Mouse (Mus musculus) ES-E14 (cell line): ENCODE measurements around the gene Tanc2.

Experiments used
- CHD2 ChIP-seq: IDR thresholded peaks from 2 replicates; pipeline ENCODE4 v1.6.1; 2014; ENCODE audit warnings: mild to moderate bottlenecking, low read depth, low read length, inconsistent platforms
- MAFK ChIP-seq: IDR thresholded peaks from 2 replicates; pipeline ENCODE4 v1.6.1; 2014; ENCODE audit warnings: mild to moderate bottlenecking, low read depth, low read length, inconsistent platforms; ENCODE audit not compliant: insufficient read depth
- ZC3H11A ChIP-seq: IDR thresholded peaks from 2 replicates; pipeline ENCODE4 v1.6.1; 2012; ENCODE audit warnings: low read depth, mild to moderate bottlenecking, inconsistent platforms, low read length, borderline replicate concordance
- ZNF384 ChIP-seq: IDR thresholded peaks from 2 replicates; pipeline ENCODE4 v1.6.1; 2012; ENCODE audit warnings: low read depth, low read length, inconsistent platforms

- TF ChIP-seq ZNF384 (no peak), CHD2 (no peak), ZC3H11A (no peak), MAFK (no peak)
Measured at GRCm38 (mm10) chr11:105602177-105602576, 12.4 kb downstream of the Tanc2 start.
